Mouse (Mus musculus) neural tube, embryonic 11.5 days (tissue): Measurements from ENCODE around the gene a. TPM values are rescaled to one million over a fixed set of nuclear protein-coding genes. Genes with fewer than 3 reads are reported as not detected.
"Not testable (repeated sequence)": the region's sequence is repeated elsewhere in the genome, so short reads cannot be mapped to it uniquely, and the experiment has no call there.

Source experiments
- ATAC-seq: fragments of 200-750 bp; cut with Nextera tagmentation; 2 replicates; pipeline ENCODE4 v1.8.0; 2017; ENCODE audit warnings: moderate number of reproducible peaks, mild to moderate bottlenecking, moderate TSS enrichment, moderate library complexity; ENCODE audit not compliant: insufficient read depth, low FRiP score, low TSS enrichment
- DNase-seq: peaks from one replicate; pipeline ENCODE4 v3.0.0-alpha.2; 2015; ENCODE audit warnings: low spot score
- H3K27ac ChIP-seq: fragments of 300-500 bp; sonication (generic); 2 replicates; pipeline ENCODE4 v1.5.1; 2014; ENCODE audit warnings: low read depth, mild to moderate bottlenecking, low read length
- H3K27me3 ChIP-seq: fragments of 300-500 bp; sonication (generic); 2 replicates; pipeline ENCODE4 v1.6.1; 2014; ENCODE audit warnings: mild to moderate bottlenecking, low read length, mixed read lengths; ENCODE audit not compliant: control insufficient read depth, insufficient read depth
- H3K36me3 ChIP-seq: fragments of 300-500 bp; sonication (generic); 2 replicates; pipeline ENCODE4 v1.6.1; 2014; ENCODE audit warnings: mild to moderate bottlenecking, low read length, moderate library complexity, mixed read lengths; ENCODE audit not compliant: control insufficient read depth, insufficient read depth
- H3K4me1 ChIP-seq: fragments of 300-500 bp; sonication (generic); 2 replicates; pipeline ENCODE4 v1.6.1; 2014; ENCODE audit warnings: low read length, mixed read lengths; ENCODE audit not compliant: control insufficient read depth, insufficient read depth
- H3K4me2 ChIP-seq: fragments of 300-500 bp; sonication (generic); 2 replicates; pipeline ENCODE4 v1.6.1; 2014; ENCODE audit warnings: low read depth, mild to moderate bottlenecking, moderate library complexity
- H3K4me3 ChIP-seq: fragments of 300-500 bp; sonication (generic); 2 replicates; pipeline ENCODE4 v1.5.1; 2014; ENCODE audit warnings: low read depth, low read length
- H3K9ac ChIP-seq: fragments of 300-500 bp; sonication (generic); 2 replicates; pipeline ENCODE4 v1.6.1; 2014; ENCODE audit warnings: mild to moderate bottlenecking, low read length
- H3K9me3 ChIP-seq: fragments of 300-500 bp; sonication (generic); 2 replicates; pipeline ENCODE4 v1.6.1; 2016; ENCODE audit warnings: low read length; ENCODE audit not compliant: control insufficient read depth
- WGBS: fragments of 180-500 bp; shearing (Covaris S2); extraction: QIAGEN DNeasy Blood & Tissue Kit; methylation state at CpG from one replicate; pipeline ENCODE4 v1.1.7; 2014; 5-methylcytosine and 5-hydroxymethylcytosine counted together
- polyA plus RNA-seq: library from polyadenylated mRNA; unstranded; fragments of >200 nt; fragmentation: Nextera tagmentation; extraction: Ambion mirVana; gene quantifications from 2 replicates; pipeline ENCODE4 v1.2.1, GENCODE M21; 2014

Gene a
- polyA plus RNA-seq, 1 experiment from 2014 or later = 1.2 TPM

DNA sequence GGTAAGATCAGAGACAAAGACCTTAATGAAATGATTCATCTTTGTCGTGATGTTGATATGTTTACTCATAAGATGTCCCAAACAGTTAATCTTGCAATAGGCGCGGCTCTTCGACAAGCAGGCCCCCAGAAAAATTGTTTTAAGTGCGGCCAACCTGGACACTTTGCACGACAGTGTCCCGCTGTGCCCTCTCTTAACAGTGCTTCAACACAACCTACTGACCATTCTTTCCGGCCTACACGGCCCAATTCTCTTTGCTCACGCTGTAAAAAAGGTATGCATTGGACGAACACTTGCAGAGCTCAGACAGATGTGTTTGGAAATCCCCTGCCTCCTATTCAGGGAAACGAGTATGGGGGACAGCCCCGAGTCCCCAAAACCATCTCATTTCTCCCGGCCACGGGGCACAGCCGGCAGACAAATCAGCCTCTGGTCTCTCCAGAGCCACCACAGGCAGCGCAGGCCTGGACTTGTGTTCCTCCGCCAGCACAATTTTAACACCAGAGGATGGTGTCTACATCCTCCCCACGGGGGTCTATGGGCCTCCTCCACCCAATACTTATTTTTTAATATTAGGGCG lies 229.1 kb downstream of the a start:
- ATAC-seq = 0 out of 2 replicates have a peak, but pooled peaks have one; percentile 6
- not testable (repeated sequence) for H3K4me3 ChIP-seq, H3K27me3 ChIP-seq, H3K4me1 ChIP-seq, H3K9me3 ChIP-seq, H3K9ac ChIP-seq, DNase-seq, H3K36me3 ChIP-seq, H3K27ac ChIP-seq
- WGBS = 14% methylated on average over 20 of the region's 20 CpGs
- H3K4me2 ChIP-seq = peak overlapping the region; percentile 79; the same call in 1 of the 2 replicates

DNA sequence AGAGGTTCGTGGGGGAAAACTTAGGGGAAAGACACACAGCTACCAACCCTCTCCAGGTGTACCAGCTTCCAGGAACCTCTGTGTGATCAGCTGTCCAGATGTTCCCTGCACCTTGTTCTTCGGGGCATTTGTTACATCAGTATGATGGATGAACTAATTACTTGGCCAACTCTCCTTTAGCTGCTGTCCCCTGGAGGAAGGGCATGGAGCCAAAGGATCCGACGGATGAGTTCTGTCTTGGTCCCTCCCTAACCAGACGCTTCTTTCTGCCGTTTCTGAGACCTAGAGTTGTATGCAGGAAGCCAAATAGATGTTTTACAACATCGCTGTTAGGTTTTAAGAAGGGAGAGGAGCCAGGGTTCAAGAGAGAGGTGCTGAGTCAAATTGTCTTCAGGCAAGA lies 239.6 kb downstream of the a start:
- ATAC-seq = no peak
- Histone ChIP-seq H3K4me2 (no peak overlapping the region), H3K4me1 (no peaks in the 10 kb centered on the region), H3K36me3 (no peaks in the 10 kb centered on the region), H3K4me3 (no peak overlapping the region), H3K9me3 (no peaks in the 10 kb centered on the region), H3K27ac (no peak overlapping the region), H3K9ac (no peak overlapping the region), H3K27me3 (no peaks in the 10 kb centered on the region)
- WGBS = 72% methylated on average over 7 of the region's 7 CpGs
- no peak for DNase-seq

- H3K36me3 ChIP-seq = no peaks in the 10 kb centered on the region
- no peak overlapping the region for H3K4me3 ChIP-seq
- DNase-seq = no peak
- no peak overlapping the region for H3K4me2 ChIP-seq
- no peak for ATAC-seq
- H3K27me3 ChIP-seq = no peaks in the 10 kb centered on the region
- 54% methylated on average over 19 of the region's 19 CpGs for WGBS
- H3K9me3 ChIP-seq = no peaks in the 10 kb centered on the region
- no peak overlapping the region for H3K9ac ChIP-seq
- no peaks in the 10 kb centered on the region for H3K4me1 ChIP-seq
- no peak overlapping the region for H3K27ac ChIP-seq
These were observed 241.9 kb downstream of the a start for GRCm38 (mm10) chr2:155032938-155033710.

DNA sequence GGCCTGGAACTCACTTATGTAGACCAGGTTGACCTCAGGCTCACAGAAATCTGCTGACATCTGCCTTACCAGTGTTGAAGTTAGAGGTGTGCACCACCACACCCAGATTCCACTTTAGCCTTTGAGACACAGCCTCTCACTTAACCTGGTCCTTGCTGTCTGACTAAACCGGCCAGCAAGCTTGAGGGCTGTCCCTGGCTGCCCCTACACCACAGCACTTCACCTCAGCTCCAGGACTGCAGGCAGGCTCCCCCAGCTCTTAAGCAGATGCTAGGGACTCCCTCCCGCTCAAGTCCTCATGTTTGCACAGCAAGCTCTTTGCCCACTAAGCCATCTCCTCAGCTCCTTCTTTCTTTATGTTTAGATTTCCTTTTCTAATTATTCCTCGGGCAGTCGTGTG lies 248.8 kb downstream of the a start:
- no peak overlapping the region for H3K4me3 ChIP-seq
- H3K9ac ChIP-seq = no peak overlapping the region
- DNase-seq (no peak), ATAC-seq (no peak)
- no peak overlapping the region for H3K4me2 ChIP-seq
- no peaks in the 10 kb centered on the region for H3K9me3 ChIP-seq
- H3K36me3 ChIP-seq = no peaks in the 10 kb centered on the region
- H3K27ac ChIP-seq = no peak overlapping the region
- H3K27me3 ChIP-seq = no peaks in the 10 kb centered on the region
- 81% methylated on average over 4 of the region's 4 CpGs for WGBS
- no peaks in the 10 kb centered on the region for H3K4me1 ChIP-seq

DNA sequence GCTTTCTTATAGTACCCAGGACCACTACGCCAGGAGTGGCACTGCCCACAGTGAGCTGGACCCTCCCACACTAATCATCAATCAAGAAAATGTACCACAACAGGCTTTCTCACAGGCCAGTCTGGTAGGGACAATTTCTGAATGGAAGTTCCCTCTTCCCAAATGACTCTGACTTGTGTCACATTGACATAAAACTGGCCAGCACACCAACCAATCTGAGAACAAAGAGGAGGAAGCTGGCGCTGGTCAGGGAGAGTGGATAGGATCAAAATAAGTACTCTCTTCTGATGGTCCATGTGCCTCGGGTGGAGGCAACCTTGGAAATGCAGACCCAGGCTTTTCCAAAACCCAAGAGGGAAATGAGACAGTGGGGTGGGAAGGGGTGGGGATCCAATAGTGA lies 253.3 kb downstream of the a start:
- WGBS = 87% methylated on average over 3 of the region's 3 CpGs
- ATAC-seq = no peak

GRCm38 (mm10) chr2:155045075-155045474 lies 253.9 kb downstream of the a start:
- 74% methylated on average over 3 of the region's 3 CpGs for WGBS

More for the DNA sequence above, 253.3 kb downstream of the a start:
- Histone ChIP-seq H3K4me2 (no peak overlapping the region), H3K27ac (no peak overlapping the region), H3K4me1 (no peaks in the 10 kb centered on the region), H3K9ac (no peak overlapping the region), H3K4me3 (no peak overlapping the region), H3K36me3 (no peaks in the 10 kb centered on the region), H3K9me3 (no peaks in the 10 kb centered on the region), H3K27me3 (no peaks in the 10 kb centered on the region)
- no peak for DNase-seq

GRCm38 (mm10) chr2:155046803-155047202 lies 255.6 kb downstream of the a start:
- Histone ChIP-seq H3K27me3 (no peaks in the 10 kb centered on the region), H3K9me3 (no peaks in the 10 kb centered on the region), H3K27ac (no peak overlapping the region), H3K36me3 (no peaks in the 10 kb centered on the region), H3K4me3 (no peak overlapping the region), H3K4me2 (no peak overlapping the region), H3K9ac (no peak overlapping the region), H3K4me1 (peaks cover 3% of the 10 kb centered on the region; the same call in 1 of the 2 replicates)
- DNase-seq (no peak), ATAC-seq (no peak)
- 93% methylated on average over 2 of the region's 2 CpGs for WGBS

More at GRCm38 (mm10) chr2:155045075-155045474, 253.9 kb downstream of the a start:
- H3K27ac ChIP-seq = no peak overlapping the region
- H3K4me1 ChIP-seq = peaks cover 2% of the 10 kb centered on the region; the same call in 1 of the 2 replicates
- no peak overlapping the region for H3K9ac ChIP-seq
- DNase-seq (no peak), ATAC-seq (no peak)
- H3K36me3 ChIP-seq = no peaks in the 10 kb centered on the region
- no peak overlapping the region for H3K4me3 ChIP-seq
- H3K4me2 ChIP-seq = no peak overlapping the region
- no peaks in the 10 kb centered on the region for H3K27me3 ChIP-seq
- H3K9me3 ChIP-seq = no peaks in the 10 kb centered on the region

DNA sequence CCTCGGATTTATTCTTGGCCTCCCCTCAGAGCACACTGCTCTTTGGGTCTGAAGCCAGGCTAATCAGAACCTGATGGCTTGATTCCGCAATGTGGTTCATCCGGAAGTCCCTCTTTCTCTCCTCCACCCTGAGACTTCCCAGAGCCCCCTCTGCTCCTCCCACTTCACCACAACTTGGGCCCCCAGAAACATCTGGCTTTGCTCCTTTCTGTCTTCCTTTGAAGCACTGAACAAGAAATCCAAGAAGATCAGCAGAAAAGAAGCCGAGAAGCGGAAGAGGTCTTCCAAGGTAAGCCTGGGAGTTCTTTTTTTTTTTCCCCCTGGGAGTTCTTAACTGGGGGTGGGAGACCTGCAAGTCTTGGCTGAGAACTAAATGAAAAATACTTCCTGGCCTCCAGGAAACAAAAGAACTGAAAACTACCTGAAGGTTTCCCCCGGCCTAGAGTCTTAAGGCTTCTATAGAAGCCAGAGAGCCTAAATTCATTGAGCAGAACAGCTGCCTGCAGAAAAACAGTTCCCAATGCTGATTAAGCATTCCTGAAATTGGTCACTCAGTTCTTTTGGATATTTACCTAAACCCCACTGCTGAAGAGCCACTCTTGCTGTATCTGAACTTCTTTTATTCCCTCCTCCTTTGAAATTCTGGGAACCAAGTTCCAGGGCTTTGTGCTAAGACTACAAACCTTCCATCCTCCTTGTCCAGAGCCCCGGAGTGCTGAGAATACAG lies 256.4 kb downstream of the a start:
- H3K4me1 ChIP-seq = peaks cover 3% of the 10 kb centered on the region; the same call in 1 of the 2 replicates
- no peak overlapping the region for H3K9ac ChIP-seq
- no peak overlapping the region for H3K27ac ChIP-seq
- no peak overlapping the region for H3K4me2 ChIP-seq
- 75% methylated on average over 7 of the region's 7 CpGs for WGBS
- ATAC-seq (no peak), DNase-seq (no peak)
- H3K4me3 ChIP-seq = no peak overlapping the region
- no peaks in the 10 kb centered on the region for H3K36me3 ChIP-seq
- no peaks in the 10 kb centered on the region for H3K9me3 ChIP-seq
- no peaks in the 10 kb centered on the region for H3K27me3 ChIP-seq
